Mouse (Mus musculus) liver, postnatal 0 days (tissue): ENCODE measurements around the gene Fam92b.

ENCODE experiments used
- CTCF ChIP-seq: sonication (generic); IDR thresholded peaks from 2 replicates; pipeline ENCODE4 v1.5.1; 2016; ENCODE audit warnings: antibody characterized with exemption, low read depth
- EP300 ChIP-seq: IDR thresholded peaks from 2 replicates; pipeline ENCODE4 v1.6.1; 2016; ENCODE audit warnings: antibody characterized with exemption, low read depth, mild to moderate bottlenecking

GRCm38 (mm10) chr8:120129547-120129946 is 47.7 kb downstream of the Fam92b start:
- no peak for TF ChIP-seq CTCF
- TF ChIP-seq EP300, result no peak
